Mouse (Mus musculus): Measurements from ENCODE around the gene Cdr2l. TPM values are rescaled to one million over a fixed set of nuclear protein-coding genes. Genes with fewer than 3 reads are reported as not detected.
"Not testable (repeated sequence)": the region's sequence is repeated elsewhere in the genome, so short reads cannot be mapped to it uniquely, and the experiment has no call there.

Gene Cdr2l
- total RNA-seq, 2 experiments from 2014 or later, result not detected

DNA sequence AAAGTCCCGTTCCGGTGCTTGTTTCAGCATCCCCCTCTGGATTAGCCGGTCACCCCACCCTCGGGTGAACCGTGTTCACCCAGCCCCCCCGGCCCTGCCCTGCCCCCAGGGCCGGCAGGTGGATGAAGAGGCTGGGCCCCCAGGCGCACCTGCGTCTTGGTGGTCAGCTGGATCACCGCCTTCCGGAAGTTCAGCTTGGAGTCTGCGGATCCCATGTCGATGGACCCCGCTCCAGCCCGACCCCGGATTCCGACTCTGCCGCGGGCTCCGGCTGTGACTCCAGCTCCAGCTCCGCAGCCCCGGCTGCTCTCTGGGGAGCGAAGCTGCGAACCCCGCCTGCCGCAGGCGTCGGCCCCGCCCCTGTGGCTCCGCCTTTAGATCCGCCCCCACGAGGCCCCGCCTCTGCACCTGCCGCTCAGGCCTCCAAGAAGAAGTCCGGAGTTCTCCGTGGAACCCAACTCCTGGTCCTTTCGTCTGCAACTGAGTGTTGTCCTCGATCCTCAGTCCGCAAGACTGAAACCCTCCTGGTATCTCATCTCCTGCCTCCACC is 14.2 kb upstream of the Cdr2l start, which contains the start of gene Hid1:
Gene Hid1 (minus strand): TSS at position 362 of the 550 bp plus-strand sequence.
- peak; percentile 81 for ATAC-seq (replicated peaks; ENCODE audit: low FRiP score, poor library complexity, severe bottlenecking)

DNA sequence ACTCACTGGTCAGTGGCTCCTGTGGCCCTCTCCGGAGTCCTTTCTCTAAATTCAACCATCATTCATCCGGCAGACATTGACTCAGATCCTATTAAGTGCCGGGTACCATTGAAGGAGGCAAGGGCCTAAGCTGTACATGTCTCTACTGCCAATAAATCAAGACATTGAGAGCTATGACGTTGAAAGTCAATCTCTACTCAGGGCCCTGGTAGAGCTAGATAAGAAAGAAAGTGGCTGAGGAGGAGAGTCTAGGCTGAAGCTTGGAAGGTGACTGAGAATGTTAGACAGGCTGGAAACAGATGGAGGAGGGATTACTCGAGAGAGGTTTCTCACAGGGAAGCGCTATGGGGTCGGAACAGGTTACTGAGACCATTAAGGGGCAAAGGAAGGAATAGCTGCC is 11.3 kb upstream of the Cdr2l start:
- ATAC-seq (replicated peaks; ENCODE audit: low FRiP score, poor library complexity, severe bottlenecking), result no peak

DNA sequence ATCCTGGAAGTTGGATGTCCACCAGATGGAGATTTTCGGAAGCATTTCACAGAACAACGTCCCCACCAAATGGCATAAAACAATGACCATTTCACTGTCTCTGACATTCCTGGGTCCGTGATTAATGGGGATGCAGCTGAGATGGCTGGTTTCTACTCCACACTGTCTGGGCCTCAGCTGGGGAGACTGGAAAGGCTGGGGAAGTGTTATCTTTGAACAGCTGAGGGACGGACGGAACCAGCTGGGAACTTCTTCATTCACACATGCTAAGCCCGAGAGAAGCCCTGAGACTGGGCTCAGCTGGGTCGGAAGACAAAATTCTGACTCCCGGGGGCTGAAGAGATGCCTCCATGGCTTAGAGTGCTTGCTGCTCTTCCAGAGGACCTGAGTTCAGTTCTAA is 10.4 kb upstream of the Cdr2l start:
- ATAC-seq (replicated peaks; ENCODE audit: low FRiP score, poor library complexity, severe bottlenecking), result no peak

DNA sequence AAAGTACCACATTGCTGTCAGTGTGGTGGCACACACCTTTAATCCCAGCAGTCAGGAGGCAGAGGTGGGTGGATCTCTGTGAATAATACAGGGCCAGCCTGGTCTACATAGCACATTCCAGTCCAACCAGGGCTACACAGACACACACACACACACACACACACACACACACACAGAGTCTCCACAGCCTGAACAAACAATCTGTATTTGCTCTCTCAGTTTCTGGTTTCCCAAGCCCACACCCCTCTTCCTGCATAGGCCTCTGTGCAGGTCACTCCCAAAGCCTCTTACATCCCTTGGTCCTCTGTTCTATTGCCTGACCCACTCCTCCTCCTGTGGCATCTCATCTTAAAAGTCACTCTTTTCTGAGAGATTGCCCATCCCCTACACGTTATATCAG is 9.7 kb upstream of the Cdr2l start:
- no peak for ATAC-seq (replicated peaks; ENCODE audit: low FRiP score, poor library complexity, severe bottlenecking)

DNA sequence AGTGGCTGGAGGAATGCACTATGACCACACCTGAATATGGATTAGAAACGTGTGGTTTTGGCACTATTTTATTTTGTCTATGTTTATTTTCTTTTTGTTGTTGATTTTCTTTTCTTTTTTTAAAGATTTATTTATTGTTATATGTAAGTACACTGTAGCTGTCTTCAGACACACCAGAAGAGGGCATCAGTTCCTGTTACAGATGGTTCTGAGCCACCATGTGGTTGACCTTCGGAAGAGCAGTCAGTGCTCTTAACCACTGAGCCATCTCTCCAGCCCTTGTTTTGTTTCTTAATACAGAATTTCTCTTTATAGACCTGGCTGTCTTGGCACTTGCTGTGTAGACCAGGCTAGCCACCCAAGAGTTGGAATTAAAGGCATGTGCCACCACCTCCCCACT is 9.0 kb upstream of the Cdr2l start:
- ATAC-seq (replicated peaks; ENCODE audit: low FRiP score, poor library complexity, severe bottlenecking), result no peak

DNA sequence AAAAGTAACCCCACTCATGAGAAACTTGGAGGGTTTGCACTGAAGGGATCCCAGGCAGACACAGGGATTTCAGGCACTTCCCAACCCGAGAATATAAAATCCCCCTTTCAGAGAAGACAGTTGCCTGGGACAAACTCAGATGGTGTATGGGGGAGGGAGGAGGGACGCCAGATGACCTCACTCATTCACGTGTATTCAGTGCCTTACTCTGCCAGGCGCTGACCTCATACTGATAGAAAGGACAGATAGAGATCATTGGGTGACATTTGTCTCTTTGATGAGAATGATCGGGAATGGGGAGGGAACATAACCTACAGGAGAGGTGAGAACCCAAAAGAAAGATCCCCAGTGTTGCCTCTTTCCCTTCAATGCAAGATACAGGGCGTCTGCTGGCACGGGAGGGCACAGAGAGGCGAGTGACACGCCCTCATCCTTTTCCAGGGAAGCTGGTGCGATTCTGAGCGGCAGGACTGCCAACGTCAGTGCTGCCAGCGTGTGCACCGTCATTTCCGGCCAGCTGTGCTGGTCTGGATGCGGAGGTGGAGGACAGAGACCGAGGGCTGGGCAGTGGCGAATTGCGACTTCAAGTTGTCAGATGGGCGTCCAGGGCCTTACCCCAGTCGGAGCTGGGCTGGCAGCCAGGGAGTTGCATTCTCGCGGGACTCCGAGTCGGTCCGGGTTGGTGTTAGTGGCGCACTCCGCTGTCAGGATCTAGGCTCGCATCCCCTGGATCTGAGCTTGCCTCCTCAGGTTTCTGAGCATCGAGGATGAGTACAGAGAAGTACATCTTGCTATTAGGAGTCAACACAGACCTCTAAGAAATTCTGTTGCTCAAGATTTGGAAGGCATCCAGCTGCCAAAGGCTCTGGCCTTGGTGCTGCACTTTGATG is 7.7 kb upstream of the Cdr2l start:
- no peak for ATAC-seq (replicated peaks; ENCODE audit: low FRiP score, poor library complexity, severe bottlenecking)

DNA sequence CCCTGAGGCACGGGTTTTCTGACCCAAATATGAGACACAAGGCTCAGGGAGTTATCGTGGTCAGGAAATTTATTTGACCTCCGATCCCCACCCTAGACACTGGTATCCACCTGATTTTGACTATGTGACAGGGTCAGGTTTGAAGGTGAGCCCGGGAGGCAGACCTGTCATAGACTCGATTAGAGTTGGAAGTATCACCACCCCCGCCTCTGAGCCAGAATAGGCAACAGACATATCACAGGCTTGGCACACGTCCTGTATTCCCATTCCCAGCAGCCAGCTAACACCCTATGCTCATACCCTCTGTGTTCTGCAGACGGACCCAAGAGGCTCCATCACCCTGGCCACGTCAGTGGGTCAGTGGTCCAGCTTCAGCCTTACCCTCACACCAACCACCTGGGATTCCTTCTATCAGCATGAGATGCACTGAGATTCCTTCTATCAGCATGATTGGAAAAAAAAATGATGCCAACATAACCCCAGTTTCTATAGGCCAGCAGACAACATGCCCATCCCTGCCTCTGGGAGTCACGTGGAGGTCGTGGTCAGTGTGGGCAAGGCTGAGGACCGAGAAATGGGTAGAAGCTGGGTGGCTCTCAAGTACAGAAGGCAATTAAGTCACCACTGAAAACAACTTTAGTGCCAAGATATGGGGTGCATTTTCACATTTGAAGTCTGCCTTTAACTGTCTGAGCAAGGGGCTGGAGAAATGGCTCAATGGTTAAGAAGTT is 6.9 kb upstream of the Cdr2l start:
- ATAC-seq (replicated peaks; ENCODE audit: low FRiP score, poor library complexity, severe bottlenecking), result no peak

DNA sequence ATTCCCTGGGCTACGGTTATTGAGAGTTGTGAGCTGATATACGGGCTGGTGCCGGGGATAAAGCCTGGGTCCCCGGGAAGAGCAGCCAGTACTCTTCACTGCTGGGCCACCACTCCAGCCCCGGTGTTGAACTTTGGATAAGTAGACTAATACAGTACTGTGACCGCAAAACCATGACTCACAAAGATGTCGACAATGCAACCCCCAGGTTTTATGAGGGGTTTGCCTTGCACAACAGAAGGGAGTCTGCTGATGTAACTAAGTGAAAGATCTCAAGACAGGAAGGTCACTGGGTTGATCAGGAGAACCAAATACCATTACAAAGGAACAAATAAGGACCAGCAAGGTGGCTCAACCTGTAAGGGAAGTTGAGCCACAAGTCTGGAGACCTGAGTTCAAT is 5.0 kb upstream of the Cdr2l start:
- ATAC-seq (replicated peaks; ENCODE audit: low FRiP score, poor library complexity, severe bottlenecking), result no peak

DNA sequence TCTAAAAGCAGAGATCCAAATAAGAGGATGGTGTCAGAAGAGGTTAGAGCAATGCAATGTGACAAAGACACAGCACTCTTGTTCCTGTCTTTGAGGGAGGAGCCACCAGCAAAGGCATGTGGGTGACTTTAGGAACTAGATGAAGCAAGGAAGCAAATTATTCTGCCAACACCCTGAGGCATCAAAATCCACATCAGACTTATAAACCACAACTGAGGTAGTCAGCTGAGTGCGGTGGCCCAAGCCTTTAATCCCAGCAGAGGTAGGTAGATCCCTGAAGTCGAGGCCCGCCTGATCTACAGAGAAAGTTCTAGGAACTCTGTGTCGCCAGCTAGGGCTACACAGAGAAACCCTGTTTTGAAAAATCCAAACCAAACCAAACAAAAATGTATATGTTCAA is 4.5 kb upstream of the Cdr2l start:
- no peak for ATAC-seq (replicated peaks; ENCODE audit: low FRiP score, poor library complexity, severe bottlenecking)

DNA sequence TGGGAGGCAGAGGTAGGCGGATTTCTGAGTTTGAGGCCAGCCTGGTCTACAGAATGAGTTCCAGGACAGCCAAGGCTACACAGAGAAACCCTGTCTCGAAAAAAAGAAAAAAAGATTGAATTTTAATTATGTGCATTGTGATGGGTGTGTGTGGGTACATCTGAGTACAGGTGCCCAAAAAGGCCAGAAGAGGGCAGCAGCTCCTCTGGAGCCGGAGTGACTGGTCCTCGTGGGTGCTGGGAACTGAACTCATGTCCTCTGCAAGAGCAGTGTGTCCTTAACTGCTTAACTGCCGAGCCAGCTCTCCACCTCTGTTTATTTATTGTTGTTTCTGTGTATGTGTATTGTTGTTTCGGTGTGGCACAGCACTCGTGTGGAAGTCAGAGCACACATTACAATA is 3.9 kb upstream of the Cdr2l start:
- ATAC-seq (replicated peaks; ENCODE audit: low FRiP score, poor library complexity, severe bottlenecking), result no peak

DNA sequence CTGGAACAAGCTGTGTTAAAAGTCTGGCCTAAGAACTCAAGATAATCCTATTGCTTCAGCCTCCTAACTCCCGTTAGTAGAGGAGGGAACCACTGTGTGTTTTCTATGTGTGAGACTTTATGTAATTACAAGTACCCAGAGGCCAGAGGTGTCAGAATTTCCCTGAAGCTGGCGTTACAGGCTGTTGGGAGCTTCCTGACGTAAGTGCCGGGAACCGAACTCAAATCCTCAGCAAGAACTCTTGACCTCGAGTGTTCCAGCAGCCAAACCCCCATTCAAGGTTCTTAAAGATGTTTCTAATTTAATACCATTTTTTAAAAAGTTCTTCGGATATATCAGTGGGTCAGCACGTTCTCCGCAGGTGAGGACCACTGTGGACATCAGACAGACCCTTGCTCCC is 440 bp upstream of the Cdr2l start:
- ATAC-seq (replicated peaks; ENCODE audit: low FRiP score, poor library complexity, severe bottlenecking), result no peak

DNA sequence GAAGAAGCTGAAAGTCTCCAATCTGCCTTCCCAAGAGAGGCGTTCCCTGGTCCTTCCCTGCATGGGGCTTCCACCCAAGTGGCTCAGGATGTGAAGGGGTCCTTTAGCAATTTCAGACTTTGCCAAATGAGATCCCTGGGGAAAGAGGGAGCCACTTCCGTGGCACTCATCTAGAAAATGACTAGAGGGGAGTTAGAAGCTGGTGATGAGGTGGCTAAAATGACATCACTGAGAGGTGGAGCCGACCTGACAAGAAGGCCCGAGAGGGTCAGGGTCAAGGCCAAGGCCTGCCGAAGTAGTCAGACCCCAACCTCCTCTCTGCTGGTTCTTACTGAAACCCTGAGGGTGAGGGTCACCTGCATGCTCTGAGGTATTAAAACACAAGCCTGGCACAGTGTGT is 1.2 kb downstream of the Cdr2l start:
- no peak for ATAC-seq (replicated peaks; ENCODE audit: low FRiP score, poor library complexity, severe bottlenecking)

DNA sequence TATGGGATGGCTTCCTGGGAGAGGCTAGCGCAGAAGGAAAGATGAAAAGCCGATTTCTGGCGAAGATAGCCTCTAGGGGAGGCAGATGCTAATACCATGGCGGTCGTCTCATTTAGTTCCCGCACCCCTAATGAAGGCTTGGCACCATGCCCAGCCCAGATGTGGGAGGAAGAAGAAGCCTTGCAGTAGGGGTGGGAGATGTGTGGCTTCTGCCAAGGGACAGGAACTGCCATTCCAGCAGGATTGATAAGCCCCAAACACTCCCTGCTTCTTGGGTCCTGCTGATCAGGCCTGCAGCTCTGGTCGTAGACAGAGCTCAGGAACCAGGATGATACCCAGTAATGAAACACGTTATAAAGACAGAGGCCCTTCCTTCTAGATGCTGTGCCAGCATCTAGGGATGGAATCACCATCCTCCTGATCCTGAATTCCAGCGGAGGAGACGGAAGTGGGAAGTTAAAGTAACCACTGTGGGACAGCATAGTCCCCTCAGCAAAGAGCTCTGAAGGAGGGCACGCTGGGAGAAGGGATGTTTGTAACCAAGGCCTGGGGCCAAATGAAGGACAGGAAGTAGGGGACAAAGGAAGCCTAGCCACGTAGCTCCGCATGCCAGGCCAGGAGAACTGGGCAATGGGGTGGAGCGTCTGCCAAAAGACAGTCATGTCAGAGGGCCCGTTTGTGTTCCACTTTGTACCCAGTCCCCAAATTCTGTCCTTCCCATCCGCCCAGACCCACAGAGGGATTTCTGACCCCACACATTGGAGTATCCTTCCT is 2.2 kb downstream of the Cdr2l start:
- no peak for ATAC-seq (replicated peaks; ENCODE audit: low FRiP score, poor library complexity, severe bottlenecking)

DNA sequence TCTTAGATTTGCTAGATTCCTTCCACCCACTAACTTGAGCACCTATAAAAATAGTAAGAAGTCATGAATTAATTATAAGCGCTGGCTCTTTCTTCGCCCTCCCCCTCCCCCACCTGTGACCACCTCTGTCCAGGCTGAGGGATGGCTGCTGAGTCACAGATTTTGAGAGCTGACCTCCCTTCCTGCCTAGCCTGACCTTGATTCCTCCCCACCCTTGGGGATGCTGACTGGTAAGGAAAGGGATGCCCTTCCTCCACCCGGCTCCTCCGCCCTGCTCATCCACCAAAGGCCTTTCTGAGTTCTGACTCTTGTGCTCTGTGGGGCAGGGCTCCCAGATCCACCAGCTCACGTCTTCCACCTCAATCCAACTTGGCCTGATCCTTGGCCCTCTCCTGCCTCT is 2.9 kb downstream of the Cdr2l start:
- ATAC-seq (replicated peaks; ENCODE audit: low FRiP score, poor library complexity, severe bottlenecking), result no peak

DNA sequence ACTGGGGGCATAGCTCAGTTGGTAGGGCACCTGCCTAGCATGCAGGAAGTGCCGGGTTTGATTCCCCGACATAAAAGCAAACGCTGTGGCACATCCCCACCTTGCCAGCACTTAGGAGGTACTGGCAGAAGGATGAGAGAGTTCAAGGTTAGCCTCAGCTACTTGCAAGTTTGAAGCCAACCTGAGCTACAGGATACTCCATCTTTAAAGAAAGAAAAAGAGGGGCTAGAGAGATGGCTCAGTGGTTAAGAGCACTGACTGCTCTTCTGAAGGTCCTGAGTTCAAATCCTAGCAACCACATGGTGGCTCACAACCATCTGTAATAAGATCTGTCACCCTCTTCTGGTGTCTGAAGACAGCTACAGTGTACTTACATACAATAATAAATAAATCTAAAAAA is 5.1 kb downstream of the Cdr2l start:
- ATAC-seq (replicated peaks; ENCODE audit: low FRiP score, poor library complexity, severe bottlenecking), result not testable (repeated sequence)

DNA sequence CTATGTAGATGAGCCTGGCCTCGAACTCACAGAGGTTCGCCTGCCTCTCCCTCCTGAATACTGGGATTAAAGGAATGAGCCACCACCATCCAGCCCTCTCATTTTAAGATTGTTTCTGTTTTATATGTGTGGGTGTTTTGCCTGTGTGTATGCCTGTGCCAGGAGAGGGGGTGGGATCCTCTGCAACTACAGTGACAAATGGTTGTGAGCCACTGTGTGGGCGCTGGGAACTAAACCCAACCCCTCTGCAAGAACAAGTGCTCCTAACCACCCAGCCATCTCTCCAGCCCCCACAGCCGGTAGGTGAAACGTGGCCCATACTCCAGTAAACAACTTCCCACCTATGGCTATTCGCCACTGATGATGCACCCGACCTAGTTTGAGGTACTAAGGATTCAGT is 9.6 kb downstream of the Cdr2l start:
- no peak for ATAC-seq (replicated peaks; ENCODE audit: low FRiP score, poor library complexity, severe bottlenecking)

DNA sequence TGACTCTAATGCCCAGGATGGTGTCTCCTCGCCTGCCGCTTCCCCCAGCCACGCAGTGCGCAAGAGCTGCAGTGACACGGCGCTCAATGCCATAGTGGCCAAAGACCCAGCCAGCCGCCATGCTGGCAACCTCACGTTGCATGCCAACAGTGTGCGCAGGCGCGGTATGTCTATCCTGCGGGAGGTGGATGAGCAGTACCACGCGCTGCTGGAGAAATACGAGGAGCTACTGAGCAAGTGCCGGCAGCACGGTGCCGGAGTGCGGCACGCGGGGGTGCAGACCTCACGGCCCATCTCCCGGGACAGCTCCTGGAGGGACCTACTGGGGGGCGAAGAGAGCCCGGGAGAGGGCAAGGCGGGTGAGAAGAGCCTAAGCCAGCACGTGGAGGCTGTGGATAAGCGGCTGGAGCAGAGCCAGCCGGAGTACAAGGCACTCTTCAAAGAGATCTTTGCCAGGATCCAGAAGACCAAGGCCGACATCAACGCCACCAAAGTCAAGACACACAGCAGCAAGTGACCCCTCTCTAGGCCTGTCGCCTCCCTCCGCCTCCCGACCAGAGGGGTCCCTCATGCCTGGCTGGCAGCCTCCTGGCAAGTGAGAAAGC is 12.1 kb downstream of the Cdr2l start:
- no peak for ATAC-seq (replicated peaks; ENCODE audit: low FRiP score, poor library complexity, severe bottlenecking)

DNA sequence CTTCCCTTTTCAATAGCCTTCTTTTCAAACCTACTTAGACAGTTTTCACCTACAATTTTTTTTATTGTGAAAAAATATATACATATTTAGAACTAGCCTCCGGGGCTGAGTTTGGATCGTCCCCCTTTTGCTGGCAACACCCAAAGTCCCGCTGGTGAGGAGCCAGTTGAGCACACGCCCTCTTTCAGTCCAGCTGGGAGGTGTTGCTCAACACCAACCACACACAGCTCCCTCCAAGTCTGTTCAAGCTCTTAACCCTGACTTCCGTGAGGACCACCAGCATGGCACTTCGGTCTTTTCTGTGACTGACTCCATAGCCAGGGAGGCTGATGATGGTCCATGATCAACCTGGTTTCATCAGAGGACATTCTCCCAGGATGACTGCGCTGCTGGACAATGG is 16.4 kb downstream of the Cdr2l start:
- no peak for ATAC-seq (replicated peaks; ENCODE audit: low FRiP score, poor library complexity, severe bottlenecking)

DNA sequence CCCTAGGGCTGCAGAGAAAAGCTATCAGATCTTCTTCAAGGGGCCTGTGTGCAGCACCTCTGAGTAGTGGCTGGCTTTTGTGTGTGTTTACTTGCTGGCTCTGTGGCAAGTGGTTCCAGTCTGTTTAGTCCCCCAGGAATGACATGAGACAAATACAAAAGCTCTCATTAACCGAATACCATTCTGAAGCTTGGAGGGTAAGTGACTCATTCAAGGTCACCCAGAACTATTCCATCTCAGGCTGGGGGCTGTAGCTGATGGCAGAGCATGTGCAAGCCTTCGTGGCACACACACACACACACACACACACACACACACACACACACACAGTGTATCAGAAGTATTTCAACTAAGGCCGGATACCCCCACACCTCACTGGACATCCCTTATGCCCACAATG is 18.4 kb downstream of the Cdr2l start:
- ATAC-seq (replicated peaks; ENCODE audit: low FRiP score, poor library complexity, severe bottlenecking), result no peak
